Mouse (Mus musculus) neural tube, embryonic 13.5 days (tissue): ENCODE measurements around the gene Sema3c. TPM values are rescaled to one million over a fixed set of nuclear protein-coding genes. Genes with fewer than 3 reads are reported as not detected.

Experiments
- ATAC-seq: fragments of 200-750 bp; cut with Nextera tagmentation; 2 replicates; pipeline ENCODE4 v1.8.0; 2017; ENCODE audit warnings: low read depth, mild to moderate bottlenecking, moderate TSS enrichment, moderate library complexity
- H3K27ac ChIP-seq: fragments of 300-500 bp; sonication (generic); replicated peaks from 2 replicates; pipeline ENCODE4 v1.5.1; 2015; ENCODE audit warnings: moderate library complexity, mild to moderate bottlenecking, inconsistent platforms
- H3K27me3 ChIP-seq: fragments of 300-500 bp; sonication (generic); 2 replicates; pipeline ENCODE4 v1.6.1; 2015; ENCODE audit warnings: mild to moderate bottlenecking, inconsistent platforms
- H3K36me3 ChIP-seq: fragments of 300-500 bp; sonication (generic); 2 replicates; pipeline ENCODE4 v1.6.1; 2015; ENCODE audit warnings: mild to moderate bottlenecking, inconsistent platforms
- H3K4me1 ChIP-seq: fragments of 300-500 bp; sonication (generic); replicated peaks from 2 replicates; pipeline ENCODE4 v1.6.1; 2015; ENCODE audit warnings: inconsistent platforms
- H3K4me2 ChIP-seq: fragments of 300-500 bp; sonication (generic); 2 replicates; pipeline ENCODE4 v1.6.1; 2015; ENCODE audit warnings: inconsistent platforms, mild to moderate bottlenecking, moderate library complexity
- H3K4me3 ChIP-seq: fragments of 300-500 bp; sonication (generic); 2 replicates; pipeline ENCODE4 v1.5.1; 2015; ENCODE audit warnings: mild to moderate bottlenecking, inconsistent platforms
- H3K9ac ChIP-seq: fragments of 300-500 bp; sonication (generic); 2 replicates; pipeline ENCODE4 v1.6.1; 2015; ENCODE audit warnings: moderate library complexity, mild to moderate bottlenecking, inconsistent platforms
- H3K9me3 ChIP-seq: fragments of 300-500 bp; sonication (generic); 2 replicates; pipeline ENCODE4 v1.6.1; 2016; ENCODE audit warnings: inconsistent platforms
- WGBS: fragments of 180-500 bp; shearing (Covaris S2); methylation state at CpG from one replicate; pipeline ENCODE4 v1.1.7; 2015; 5-methylcytosine and 5-hydroxymethylcytosine counted together
- polyA plus RNA-seq: library from polyadenylated mRNA; unstranded; fragments of >200 nt; fragmentation: Nextera tagmentation; extraction: Ambion mirVana; gene quantifications from 2 replicates; pipeline ENCODE4 v1.2.1, GENCODE M21; 2015

The Sema3c gene
- polyA plus RNA-seq, 1 experiment from 2014 or later = 30.3 TPM

- Histone ChIP-seq H3K36me3 (no peaks in the 10 kb centered on the region), H3K4me2 (no peak overlapping the region), H3K9me3 (no peaks in the 10 kb centered on the region)
Observed at GRCm38 (mm10) chr5:17671356-17671755, 97.3 kb downstream of the Sema3c start.

DNA sequence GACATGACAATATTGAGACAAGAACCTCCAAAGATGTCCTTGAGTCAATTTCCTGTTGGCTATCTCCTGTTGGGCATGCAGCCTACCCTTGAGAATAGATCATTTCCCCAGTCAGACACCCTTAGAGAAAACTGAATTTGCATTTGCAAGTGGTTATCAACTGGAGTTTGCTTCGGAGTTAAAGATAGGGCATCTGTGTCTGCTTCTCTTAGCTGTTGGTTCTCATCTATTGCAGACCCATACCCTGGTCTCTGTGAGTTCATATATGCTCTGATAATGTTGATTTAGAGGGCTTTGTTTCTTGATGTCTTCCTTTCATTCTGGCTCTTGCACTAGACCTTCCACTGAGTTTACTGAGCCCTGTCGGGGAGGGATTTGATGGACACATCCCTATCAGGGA is 106.8 kb downstream of the Sema3c start:
- 91% methylated on average over 2 of the region's 2 CpGs for WGBS
- H3K36me3 ChIP-seq = no peaks in the 10 kb centered on the region

More at GRCm38 (mm10) chr5:17671356-17671755, 97.3 kb downstream of the Sema3c start:
- H3K4me1 ChIP-seq = no peaks in the 10 kb centered on the region
- no peaks in the 10 kb centered on the region for H3K27me3 ChIP-seq
- no peak for ATAC-seq
- no peak overlapping the region for H3K9ac ChIP-seq
- no peak overlapping the region for H3K4me3 ChIP-seq
- H3K27ac ChIP-seq = no peak overlapping the region

GRCm38 (mm10) chr5:17689121-17689520 is 115.0 kb downstream of the Sema3c start:
- WGBS = 58% methylated on average over 2 of the region's 2 CpGs
- H3K27me3 ChIP-seq = no peaks in the 10 kb centered on the region
- H3K9me3 ChIP-seq = no peaks in the 10 kb centered on the region
- H3K27ac ChIP-seq = no peak overlapping the region
- no peak for ATAC-seq
- H3K4me3 ChIP-seq = no peak overlapping the region
- H3K4me1 ChIP-seq = no peaks in the 10 kb centered on the region
- H3K9ac ChIP-seq = no peak overlapping the region
- no peaks in the 10 kb centered on the region for H3K36me3 ChIP-seq
- no peak overlapping the region for H3K4me2 ChIP-seq

More for the DNA sequence above, 106.8 kb downstream of the Sema3c start:
- H3K9ac ChIP-seq = no peak overlapping the region
- ATAC-seq = no peak
- H3K4me1 ChIP-seq = no peaks in the 10 kb centered on the region
- no peak overlapping the region for H3K27ac ChIP-seq
- no peak overlapping the region for H3K4me3 ChIP-seq
- no peak overlapping the region for H3K4me2 ChIP-seq
- no peaks in the 10 kb centered on the region for H3K27me3 ChIP-seq
- H3K9me3 ChIP-seq = no peaks in the 10 kb centered on the region

DNA sequence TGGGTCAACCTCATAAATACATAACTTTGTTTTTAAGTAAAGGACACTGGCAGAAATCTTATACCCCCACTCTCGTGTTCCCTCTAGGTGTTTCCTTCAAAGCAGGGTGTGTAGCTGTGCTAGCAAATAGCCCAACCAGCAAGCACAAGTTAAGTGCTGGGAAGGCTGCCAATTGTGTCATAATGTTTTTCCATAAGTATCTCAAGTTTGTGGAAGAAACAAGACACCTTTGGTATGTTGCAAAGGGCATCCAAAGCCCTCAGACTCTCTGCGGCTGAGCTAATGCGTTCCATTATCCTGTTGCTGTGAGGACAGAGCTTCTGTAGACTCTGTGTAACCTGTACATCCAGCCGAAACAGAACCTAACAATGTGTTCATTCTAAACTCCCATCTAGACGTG is 115.5 kb downstream of the Sema3c start:
- no peaks in the 10 kb centered on the region for H3K4me1 ChIP-seq
- no peaks in the 10 kb centered on the region for H3K36me3 ChIP-seq
- no peak overlapping the region for H3K27ac ChIP-seq
- H3K9me3 ChIP-seq = no peaks in the 10 kb centered on the region
- no peak for ATAC-seq
- WGBS = 83% methylated on average over 5 of the region's 5 CpGs
- no peak overlapping the region for H3K4me3 ChIP-seq
- no peak overlapping the region for H3K4me2 ChIP-seq
- H3K9ac ChIP-seq = no peak overlapping the region
- no peaks in the 10 kb centered on the region for H3K27me3 ChIP-seq

DNA sequence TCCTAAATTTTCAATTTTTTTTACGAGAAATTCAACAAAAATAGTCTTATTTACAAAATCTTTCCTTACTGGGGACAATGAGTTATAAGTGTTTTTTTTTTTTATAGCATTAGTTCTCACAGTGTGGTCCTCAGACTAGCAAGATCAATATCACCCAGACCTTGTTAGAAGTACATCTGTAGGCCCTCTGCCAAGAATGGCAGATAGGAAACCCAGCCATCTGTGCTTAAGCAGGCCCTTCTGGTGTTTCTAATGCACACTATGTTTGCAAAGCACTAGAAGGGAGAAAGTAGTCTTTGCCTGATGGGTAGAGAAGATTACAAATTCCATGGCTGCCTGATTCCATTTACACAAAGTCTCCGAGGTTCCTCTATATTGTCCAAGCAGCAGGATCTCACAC is 121.3 kb downstream of the Sema3c start:
- Histone ChIP-seq H3K36me3 (no peaks in the 10 kb centered on the region), H3K27me3 (no peaks in the 10 kb centered on the region), H3K9me3 (no peaks in the 10 kb centered on the region), H3K4me2 (no peak overlapping the region), H3K4me1 (no peaks in the 10 kb centered on the region), H3K9ac (no peak overlapping the region), H3K27ac (no peak overlapping the region), H3K4me3 (no peak overlapping the region)
- no peak for ATAC-seq
- 87% methylated on average over 2 of the region's 2 CpGs for WGBS

DNA sequence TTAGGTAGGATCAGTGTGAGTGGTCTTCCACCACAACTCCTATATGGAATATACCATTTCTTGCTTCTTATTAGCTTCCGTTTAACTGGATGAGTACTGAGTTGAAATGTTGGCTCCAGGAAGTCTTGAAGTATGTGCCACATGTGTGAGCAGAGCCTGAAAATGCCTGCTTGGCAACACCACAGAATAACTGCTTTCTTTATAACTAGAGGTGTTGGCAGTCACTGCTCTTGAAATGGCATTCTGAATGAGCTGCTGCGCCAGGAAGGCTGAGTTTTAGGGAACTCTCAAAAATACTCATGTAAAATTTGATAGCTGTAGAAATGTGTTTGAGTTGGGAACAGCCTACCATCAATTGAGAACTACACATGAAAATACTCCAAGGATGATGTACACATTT is 124.8 kb downstream of the Sema3c start:
- H3K4me1 ChIP-seq = no peaks in the 10 kb centered on the region
- H3K4me3 ChIP-seq = no peak overlapping the region
- no peaks in the 10 kb centered on the region for H3K27me3 ChIP-seq
- H3K4me2 ChIP-seq = no peak overlapping the region
- 93% methylated on average over 2 of the region's 2 CpGs for WGBS
- no peak overlapping the region for H3K9ac ChIP-seq
- no peak overlapping the region for H3K27ac ChIP-seq
- no peaks in the 10 kb centered on the region for H3K9me3 ChIP-seq
- no peaks in the 10 kb centered on the region for H3K36me3 ChIP-seq
- no peak for ATAC-seq

DNA sequence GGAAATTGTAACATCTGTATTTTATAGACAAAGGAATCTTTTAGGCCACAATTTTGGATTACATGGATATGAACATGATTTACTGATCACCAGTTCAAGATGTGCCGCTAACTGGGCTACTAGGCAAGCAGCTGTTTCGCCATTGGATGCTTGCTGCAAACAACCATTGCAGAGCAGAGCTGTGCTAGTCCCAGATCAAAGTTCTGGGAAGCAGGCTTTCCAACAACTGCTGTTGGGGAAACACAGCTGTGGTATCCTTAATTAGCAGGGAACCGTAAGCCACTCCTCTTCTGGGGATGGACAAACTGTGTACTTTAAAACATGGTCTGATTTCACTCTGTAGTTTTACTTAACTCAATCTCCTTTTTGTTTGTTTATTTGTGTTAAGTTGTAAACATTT is 130.1 kb downstream of the Sema3c start:
- no peaks in the 10 kb centered on the region for H3K36me3 ChIP-seq
- no peak overlapping the region for H3K4me2 ChIP-seq
- H3K27ac ChIP-seq = no peak overlapping the region
- WGBS = 56% methylated on average over 3 of the region's 3 CpGs
- no peak overlapping the region for H3K4me3 ChIP-seq
- no peak for ATAC-seq
- H3K4me1 ChIP-seq = no peaks in the 10 kb centered on the region
- H3K9ac ChIP-seq = no peak overlapping the region
- H3K9me3 ChIP-seq = no peaks in the 10 kb centered on the region
- H3K27me3 ChIP-seq = no peaks in the 10 kb centered on the region

GRCm38 (mm10) chr5:17707086-17707485 is 133.0 kb downstream of the Sema3c start:
- ATAC-seq = no peak
- 37% methylated on average over 3 of the region's 3 CpGs for WGBS
- Histone ChIP-seq H3K4me3 (no peak overlapping the region), H3K9ac (no peak overlapping the region), H3K9me3 (no peaks in the 10 kb centered on the region), H3K4me2 (no peak overlapping the region), H3K36me3 (no peaks in the 10 kb centered on the region), H3K27ac (no peak overlapping the region), H3K4me1 (no peaks in the 10 kb centered on the region), H3K27me3 (no peaks in the 10 kb centered on the region)

GRCm38 (mm10) chr5:17712374-17712773 is 138.3 kb downstream of the Sema3c start:
- H3K4me2 ChIP-seq = no peak overlapping the region
- ATAC-seq = peak; percentile 43; the same call in 1 of the 2 replicates

GRCm38 (mm10) chr5:17715206-17715605 is 141.1 kb downstream of the Sema3c start:
- WGBS = 27% methylated on average over 1 of the region's 1 CpGs
- no peaks in the 10 kb centered on the region for H3K9me3 ChIP-seq

More at GRCm38 (mm10) chr5:17712374-17712773, 138.3 kb downstream of the Sema3c start:
- Histone ChIP-seq H3K4me3 (no peak overlapping the region), H3K4me1 (no peaks in the 10 kb centered on the region), H3K27me3 (no peaks in the 10 kb centered on the region), H3K36me3 (no peaks in the 10 kb centered on the region), H3K9ac (no peak overlapping the region), H3K9me3 (no peaks in the 10 kb centered on the region), H3K27ac (no peak overlapping the region)
- 76% methylated on average over 4 of the region's 4 CpGs for WGBS

GRCm38 (mm10) chr5:17720011-17720410 is 145.9 kb downstream of the Sema3c start:
- Histone ChIP-seq H3K4me1 (peaks cover 6% of the 10 kb centered on the region; the same call in 1 of the 2 replicates), H3K27ac (no peak overlapping the region), H3K9me3 (no peaks in the 10 kb centered on the region), H3K9ac (no peak overlapping the region), H3K36me3 (no peaks in the 10 kb centered on the region), H3K4me3 (no peak overlapping the region), H3K4me2 (no peak overlapping the region), H3K27me3 (no peaks in the 10 kb centered on the region)
- WGBS = 41% methylated on average over 4 of the region's 4 CpGs
- ATAC-seq = no peak

More at GRCm38 (mm10) chr5:17715206-17715605, 141.1 kb downstream of the Sema3c start:
- Histone ChIP-seq H3K9ac (no peak overlapping the region), H3K4me1 (no peaks in the 10 kb centered on the region; the same call in 1 of the 2 replicates), H3K36me3 (no peaks in the 10 kb centered on the region), H3K27ac (no peak overlapping the region), H3K4me2 (no peak overlapping the region), H3K4me3 (no peak overlapping the region), H3K27me3 (no peaks in the 10 kb centered on the region)
- ATAC-seq = no peak

DNA sequence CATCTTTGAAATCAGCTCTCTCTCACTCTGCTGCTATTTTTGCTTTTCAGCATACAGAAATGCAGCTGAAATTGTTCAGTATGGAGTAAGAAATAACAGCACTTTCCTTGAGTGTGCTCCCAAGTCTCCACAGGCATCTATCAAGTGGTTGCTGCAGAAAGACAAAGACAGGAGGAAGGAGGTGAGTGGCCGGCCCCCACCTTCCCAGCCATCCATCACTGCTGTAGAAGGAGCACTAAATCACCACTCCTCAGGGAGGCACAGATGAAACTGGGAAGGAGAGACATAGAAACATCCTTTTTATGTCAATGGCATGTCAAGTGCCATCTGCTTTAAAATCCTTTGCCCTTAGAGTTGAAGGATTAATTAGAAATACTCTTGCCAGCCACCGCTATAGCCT is 149.9 kb downstream of the Sema3c start:
- ATAC-seq = peak; percentile 87
- Histone ChIP-seq H3K4me3 (no peak overlapping the region), H3K4me1 (peaks cover 6% of the 10 kb centered on the region; the same call in 1 of the 2 replicates), H3K27ac (no peak overlapping the region), H3K27me3 (no peaks in the 10 kb centered on the region), H3K36me3 (no peaks in the 10 kb centered on the region), H3K9ac (no peak overlapping the region), H3K9me3 (no peaks in the 10 kb centered on the region), H3K4me2 (no peak overlapping the region)
- 10% methylated on average over 2 of the region's 2 CpGs for WGBS

DNA sequence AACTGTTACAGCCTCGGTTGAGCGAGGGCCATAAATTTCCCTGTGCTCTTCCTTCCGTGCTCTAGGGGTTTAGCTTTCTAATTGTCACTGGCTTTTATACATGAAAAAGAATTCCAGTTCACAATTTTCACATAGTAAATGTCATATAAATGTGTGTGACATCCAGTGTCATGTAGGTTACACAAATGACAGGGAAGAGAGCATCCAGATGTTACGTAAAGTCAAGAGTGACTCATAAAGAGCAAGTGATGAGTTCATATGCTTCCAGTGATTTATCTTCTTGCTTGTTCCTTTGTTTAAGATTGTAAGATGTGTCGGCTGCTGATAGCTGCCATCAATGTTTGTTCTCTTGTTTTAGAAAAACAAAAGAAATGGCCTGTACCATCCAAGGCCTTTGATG is 154.0 kb downstream of the Sema3c start:
- 31% methylated on average over 5 of the region's 5 CpGs for WGBS
- no peak for ATAC-seq
- no peak overlapping the region for H3K9ac ChIP-seq
- H3K4me3 ChIP-seq = no peak overlapping the region
- no peak overlapping the region for H3K4me2 ChIP-seq
- no peaks in the 10 kb centered on the region for H3K27me3 ChIP-seq
- H3K36me3 ChIP-seq = no peaks in the 10 kb centered on the region
- H3K9me3 ChIP-seq = no peaks in the 10 kb centered on the region
- H3K27ac ChIP-seq = no peak overlapping the region
- peaks cover 6% of the 10 kb centered on the region; the same call in 1 of the 2 replicates for H3K4me1 ChIP-seq
